Mouse (Mus musculus) testis, adult 2 months (tissue): ENCODE measurements around the gene Erc1. TPM values are rescaled to one million over a fixed set of nuclear protein-coding genes. Genes with fewer than 3 reads are reported as not detected.

ENCODE experiments used
- H3K27ac ChIP-seq: fragments of 200-500 bp; 2 replicates; pipeline ENCODE4 v1.5.1; 2012; ENCODE audit warnings: low read depth, low read length; ENCODE audit not compliant: control insufficient read depth, insufficient read depth
- H3K27me3 ChIP-seq: fragments of 200-500 bp; 2 replicates; pipeline ENCODE4 v1.6.1; 2012; ENCODE audit warnings: mild to moderate bottlenecking, low read length, moderate library complexity; ENCODE audit not compliant: control insufficient read depth, insufficient read depth
- H3K36me3 ChIP-seq: fragments of 200-500 bp; 2 replicates; pipeline ENCODE4 v1.6.1; 2012; ENCODE audit warnings: mild to moderate bottlenecking, low read length; ENCODE audit not compliant: control insufficient read depth, insufficient read depth
- H3K4me1 ChIP-seq: fragments of 200-500 bp; 2 replicates; pipeline ENCODE4 v1.6.1; 2012; ENCODE audit warnings: low read length; ENCODE audit not compliant: control insufficient read depth, insufficient read depth
- H3K4me3 ChIP-seq: fragments of 200-500 bp; 2 replicates; pipeline ENCODE4 v1.5.1; 2012; ENCODE audit warnings: low read depth, mild to moderate bottlenecking, low read length, moderate library complexity, mixed read lengths; ENCODE audit not compliant: control insufficient read depth
- CTCF ChIP-seq: fragments of 200-500 bp; IDR thresholded peaks from 2 replicates; pipeline ENCODE4 v1.5.1; 2012; ENCODE audit warnings: low read depth, mild to moderate bottlenecking, inconsistent platforms, low read length, moderate library complexity; ENCODE audit not compliant: control insufficient read depth, insufficient read depth, insufficient replicate concordance
- POLR2A ChIP-seq: fragments of 200-500 bp; IDR thresholded peaks from 2 replicates; pipeline ENCODE4 v1.6.1; 2012; ENCODE audit warnings: low read depth, mild to moderate bottlenecking, inconsistent platforms, low read length, moderate library complexity; ENCODE audit not compliant: control insufficient read depth
- polyA plus RNA-seq: library from polyadenylated mRNA; depleted of rRNA; stranded (reverse); fragments of >200 nt; gene quantifications from 2 replicates; pipeline ENCODE4 v1.2.3, GENCODE M21; 2012

Gene Erc1
- polyA plus RNA-seq, 1 experiment: 9.9 TPM

- H3K4me1 ChIP-seq: no peaks in the 10 kb centered on the region
- H3K36me3 ChIP-seq: no peaks in the 10 kb centered on the region
- TF ChIP-seq CTCF: no peak
- no peak for TF ChIP-seq POLR2A
- H3K27ac ChIP-seq: no peak overlapping the region
- no peak overlapping the region for H3K4me3 ChIP-seq
- H3K27me3 ChIP-seq: no peaks in the 10 kb centered on the region
Measured at GRCm38 (mm10) chr6:119854156-119854555, 6.2 kb upstream of the Erc1 start.

- H3K4me1 ChIP-seq: peaks cover 4% of the 10 kb centered on the region; the same call in 1 of the 2 replicates
- no peak for TF ChIP-seq POLR2A
- no peak for TF ChIP-seq CTCF
- no peaks in the 10 kb centered on the region for H3K36me3 ChIP-seq
- no peak overlapping the region for H3K27ac ChIP-seq
- H3K4me3 ChIP-seq: no peak overlapping the region
- H3K27me3 ChIP-seq: no peaks in the 10 kb centered on the region
Measured at GRCm38 (mm10) chr6:119849858-119850257, 1.9 kb upstream of the Erc1 start.

GRCm38 (mm10) chr6:119849348-119849709 is 1.4 kb upstream of the Erc1 start:
- no peaks in the 10 kb centered on the region for H3K27me3 ChIP-seq
- H3K4me1 ChIP-seq: peaks cover 4% of the 10 kb centered on the region; the same call in 1 of the 2 replicates
- no peak overlapping the region for H3K27ac ChIP-seq
- no peak for TF ChIP-seq POLR2A
- TF ChIP-seq CTCF: no peak
- H3K4me3 ChIP-seq: no peak overlapping the region
- no peaks in the 10 kb centered on the region for H3K36me3 ChIP-seq

- Histone ChIP-seq H3K4me1 (peaks cover 4% of the 10 kb centered on the region; the same call in 1 of the 2 replicates), H3K4me3 (peak overlapping the region; percentile 97), H3K36me3 (no peaks in the 10 kb centered on the region), H3K27me3 (no peaks in the 10 kb centered on the region), H3K27ac (peak overlapping the region; percentile 93)
- no peak for TF ChIP-seq POLR2A
- TF ChIP-seq CTCF: no peak
Measured at GRCm38 (mm10) chr6:119848696-119849347, 855 bp upstream of the Erc1 start.

GRCm38 (mm10) chr6:119847518-119848033 is 391 bp downstream of the Erc1 start:
- no peak for TF ChIP-seq POLR2A
- no peak for TF ChIP-seq CTCF
- no peaks in the 10 kb centered on the region for H3K36me3 ChIP-seq
- H3K4me1 ChIP-seq: peaks cover 4% of the 10 kb centered on the region; the same call in 1 of the 2 replicates
- peak overlapping the region; percentile 73 for H3K27ac ChIP-seq
- H3K27me3 ChIP-seq: no peaks in the 10 kb centered on the region
- H3K4me3 ChIP-seq: peak overlapping the region; percentile 97

- TF ChIP-seq CTCF (no peak), POLR2A (no peak)
- peaks cover 4% of the 10 kb centered on the region; the same call in 1 of the 2 replicates for H3K4me1 ChIP-seq
- peak overlapping the region; percentile 62 for H3K27ac ChIP-seq
- no peaks in the 10 kb centered on the region for H3K27me3 ChIP-seq
- H3K4me3 ChIP-seq: peak overlapping the region; percentile 97
- no peaks in the 10 kb centered on the region for H3K36me3 ChIP-seq
Measured at GRCm38 (mm10) chr6:119846751-119847517, 1.0 kb downstream of the Erc1 start.

- H3K36me3 ChIP-seq: no peaks in the 10 kb centered on the region
Measured at GRCm38 (mm10) chr6:119829951-119830350, 18.0 kb downstream of the Erc1 start.

More at GRCm38 (mm10) chr6:119829951-119830350, 18.0 kb downstream of the Erc1 start:
- no peak for TF ChIP-seq POLR2A
- TF ChIP-seq CTCF: no peak
- no peaks in the 10 kb centered on the region for H3K4me1 ChIP-seq
- H3K4me3 ChIP-seq: no peak overlapping the region
- no peaks in the 10 kb centered on the region for H3K27me3 ChIP-seq
- no peak overlapping the region for H3K27ac ChIP-seq
